Mouse (Mus musculus) MEL (cell line): ENCODE data around the gene Limch1. TPM values are rescaled to one million over a fixed set of nuclear protein-coding genes. Genes with fewer than 3 reads are reported as not detected.

Experiments
- DNase-seq: peaks from one replicate; pipeline ENCODE4 v3.0.0; 2011; ENCODE audit warnings: low read depth, low spot score
- H3K27ac ChIP-seq: 2 replicates; pipeline ENCODE4 v1.5.1; 2012; ENCODE audit warnings: low read depth, mild to moderate bottlenecking, control low read depth, low read length, moderate library complexity; ENCODE audit not compliant: control insufficient read depth
- H3K27me3 ChIP-seq, 2 experiments: fragments of 150-350 bp in 1 of 2; sonication (generic) in 1 of 2; 2 replicates each; pipeline ENCODE4 v1.6.1; 2012; ENCODE audit warnings: low read length in 2 of 2, mild to moderate bottlenecking in 2 of 2, improper control_type of control experiment in 1 of 2, moderate library complexity in 1 of 2; ENCODE audit not compliant: insufficient read depth in 2 of 2, control insufficient read depth in 1 of 2
- H3K36me3 ChIP-seq, 2 experiments: 2 replicates each; pipeline ENCODE4 v1.6.1; 2012 to 2014; ENCODE audit warnings: low read length in 2 of 2, improper control_type of control experiment in 1 of 2, inconsistent platforms in 1 of 2, mild to moderate bottlenecking in 1 of 2; ENCODE audit not compliant: insufficient read depth in 2 of 2, control insufficient read depth in 1 of 2
- H3K4me1 ChIP-seq, 2 experiments: fragments of 150-350 bp in 1 of 2; sonication (generic) in 1 of 2; 2 replicates each; pipeline ENCODE4 v1.6.1; 2012; ENCODE audit warnings: low read length in 2 of 2, improper control_type of control experiment in 1 of 2, mild to moderate bottlenecking in 1 of 2; ENCODE audit not compliant: insufficient read depth in 2 of 2, control insufficient read depth in 1 of 2
- H3K4me3 ChIP-seq, 2 experiments: fragments of 150-350 bp in 1 of 2; sonication (generic) in 1 of 2; 2 replicates each; pipeline ENCODE4 v1.5.1; 2012; ENCODE audit warnings: low read depth in 2 of 2, low read length in 2 of 2, mild to moderate bottlenecking in 2 of 2, moderate library complexity in 2 of 2, control low read depth in 1 of 2, improper control_type of control experiment in 1 of 2; ENCODE audit not compliant: control insufficient read depth in 1 of 2, insufficient read depth in 1 of 2
- H3K79me2 ChIP-seq: 2 replicates; pipeline ENCODE4 v1.6.1; 2012; ENCODE audit warnings: mild to moderate bottlenecking, low read length, moderate library complexity; ENCODE audit not compliant: control insufficient read depth, poor library complexity, insufficient read depth
- H3K9ac ChIP-seq: 2 replicates; pipeline ENCODE4 v1.6.1; 2012; ENCODE audit warnings: low read depth, mild to moderate bottlenecking, control low read depth, low read length, moderate library complexity; ENCODE audit not compliant: control insufficient read depth, poor library complexity, severe bottlenecking
- H3K9me3 ChIP-seq: fragments of 150-350 bp; sonication (generic); replicated peaks from 2 replicates; pipeline ENCODE4 v1.6.1; 2012; ENCODE audit warnings: mild to moderate bottlenecking, low read length, improper control_type of control experiment, moderate library complexity; ENCODE audit not compliant: insufficient read depth
- CTCF ChIP-seq, 3 experiments: IDR thresholded peaks in 2 of 3; conservative IDR thresholded peaks in 1 of 3; 2 replicates each; pipeline ENCODE4 v1.5.1; 2011 to 2012; ENCODE audit warnings: low read length in 3 of 3, low read depth in 2 of 3, mild to moderate bottlenecking in 2 of 3, improper control_type of control experiment in 1 of 3, inconsistent platforms in 1 of 3, mixed read lengths in 1 of 3, moderate library complexity in 1 of 3; ENCODE audit not compliant: control insufficient read depth in 1 of 3, insufficient read depth in 1 of 3, poor library complexity in 1 of 3, severe bottlenecking in 1 of 3
- EP300 ChIP-seq, 2 experiments: IDR thresholded peaks; 2 replicates each; pipeline ENCODE4 v1.6.1; 2011; ENCODE audit warnings: improper control_type of control experiment in 2 of 2, low read length in 2 of 2, low read depth in 1 of 2, mild to moderate bottlenecking in 1 of 2
- ETS1 ChIP-seq: IDR thresholded peaks from 2 replicates; pipeline ENCODE4 v1.6.1; 2012; ENCODE audit warnings: low read depth, mild to moderate bottlenecking, inconsistent platforms, low read length, improper control_type of control experiment, moderate library complexity
- GABPA ChIP-seq: IDR thresholded peaks from 2 replicates; pipeline ENCODE4 v1.6.1; 2012; ENCODE audit warnings: low read depth, mild to moderate bottlenecking, inconsistent platforms, low read length, improper control_type of control experiment, moderate library complexity
- JUND ChIP-seq: IDR thresholded peaks from 2 replicates; pipeline ENCODE4 v1.6.1; 2011; ENCODE audit warnings: low read depth, mild to moderate bottlenecking, improper control_type of control experiment, low read length
- MEF2A ChIP-seq: IDR thresholded peaks from 2 replicates; pipeline ENCODE4 v1.6.1; 2014; ENCODE audit warnings: low read depth, mild to moderate bottlenecking, inconsistent platforms, low read length, improper control_type of control experiment; ENCODE audit not compliant: poor library complexity, insufficient replicate concordance, severe bottlenecking; ENCODE audit errors: extremely low read depth
- MXI1 ChIP-seq: IDR thresholded peaks from 2 replicates; pipeline ENCODE4 v1.6.1; 2011; ENCODE audit warnings: mild to moderate bottlenecking, low read depth, low read length, improper control_type of control experiment
- MYB ChIP-seq: IDR thresholded peaks from 2 replicates; pipeline ENCODE4 v1.6.1; 2011; ENCODE audit warnings: mild to moderate bottlenecking, low read depth, low read length, improper control_type of control experiment
- NELFE ChIP-seq: IDR thresholded peaks from 2 replicates; pipeline ENCODE4 v1.6.1; 2011; ENCODE audit warnings: low read depth, low read length, improper control_type of control experiment
- POLR2AphosphoS2 ChIP-seq: IDR thresholded peaks from 2 replicates; pipeline ENCODE4 v1.6.1; 2011; ENCODE audit warnings: low read length, improper control_type of control experiment
- RCOR1 ChIP-seq: IDR thresholded peaks from 2 replicates; pipeline ENCODE4 v1.6.1; 2012; ENCODE audit warnings: low read depth, mild to moderate bottlenecking, inconsistent platforms, low read length, improper control_type of control experiment
- SIN3A ChIP-seq: IDR thresholded peaks from 2 replicates; pipeline ENCODE4 v1.6.1; 2012; ENCODE audit warnings: low read length, improper control_type of control experiment, inconsistent platforms
- TBP ChIP-seq: IDR thresholded peaks from 2 replicates; pipeline ENCODE4 v1.8.0; 2011; ENCODE audit warnings: low read depth, low read length, improper control_type of control experiment
- ZKSCAN1 ChIP-seq: IDR thresholded peaks from 2 replicates; pipeline ENCODE4 v1.6.1; 2012; ENCODE audit warnings: low read depth, mild to moderate bottlenecking, inconsistent platforms, low read length, improper control_type of control experiment, moderate library complexity
- polyA plus RNA-seq, 2 experiments: library from polyadenylated mRNA; stranded (reverse) in 1 of 2; unstranded in 1 of 2; fragments of >175 nt in 1 of 2; fragments of >200 nt in 1 of 2; gene quantifications; 2 replicates each; pipeline versions ENCODE4 v1.2.1 to v1.2.4; 2012; ENCODE audit warnings: low replicate concordance in 2 of 2, low read depth in 1 of 2; ENCODE audit not compliant: insufficient read length in 2 of 2, insufficient read depth in 1 of 2, missing spikeins in 1 of 2
- total RNA-seq: library from RNA; depleted of rRNA; stranded (reverse); fragments of 300-350 nt; gene quantifications from 2 replicates; pipeline ENCODE4 v1.2.3, GENCODE M21; 2012

Limch1 gene
- total and polyA plus RNA-seq, 3 experiments, result not detected

GRCm38 (mm10) chr5:66826844-66827243, 81.2 kb downstream of the Limch1 start:
- no peaks in the 10 kb centered on the region for H3K9me3 ChIP-seq
- H3K36me3 ChIP-seq, result no peaks in the 10 kb centered on the region
- no peaks in the 10 kb centered on the region for H3K27me3 ChIP-seq
- no peak overlapping the region for H3K4me3 ChIP-seq
- no peak for DNase-seq
- no peaks in the 10 kb centered on the region for H3K79me2 ChIP-seq
- no peak for TF ChIP-seq MEF2A
- TF ChIP-seq MYB, result no peak
- TF ChIP-seq CTCF (IDR thresholded peaks at IDR 0.05 in 2 of 3, conservative IDR thresholded peaks at IDR 0.05 in 1 of 3; ENCODE audit: control insufficient read depth in 1 of 3, insufficient read depth in 1 of 3, low read depth in 2 of 3, low read length in 3 of 3, poor library complexity in 1 of 3, severe bottlenecking in 1 of 3), result no peak
- TF ChIP-seq SIN3A, result no peak
- no peak for TF ChIP-seq GABPA
- TF ChIP-seq RCOR1, result no peak
- TF ChIP-seq ETS1, result no peak
- no peak for TF ChIP-seq ZKSCAN1
- no peak for TF ChIP-seq NELFE
- TF ChIP-seq MXI1, result no peak
- no peaks in the 10 kb centered on the region for H3K4me1 ChIP-seq
- no peak overlapping the region for H3K9ac ChIP-seq
- no peak overlapping the region for H3K27ac ChIP-seq

DNA sequence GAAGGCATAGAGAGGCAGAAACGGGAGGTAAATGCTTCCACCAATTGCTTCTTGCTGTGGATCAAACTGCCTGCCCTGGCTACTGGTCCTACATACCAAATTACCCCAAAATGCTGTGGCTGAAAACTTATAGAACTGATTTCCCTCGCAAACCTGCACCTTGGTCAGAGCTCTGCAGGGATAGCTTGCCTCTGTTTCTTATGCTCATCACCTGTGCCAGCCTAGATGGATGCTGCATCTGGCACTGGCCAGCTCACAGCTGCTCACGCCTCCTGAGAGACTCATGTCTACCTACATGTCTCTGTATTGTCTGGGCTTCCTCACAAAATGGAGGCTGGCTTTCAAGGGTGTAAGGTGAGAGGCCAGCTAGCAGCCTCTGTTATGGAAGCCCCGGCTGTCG, 83.9 kb downstream of the Limch1 start:
- Histone ChIP-seq H3K4me3 (no peak overlapping the region), H3K79me2 (no peaks in the 10 kb centered on the region), H3K9ac (no peak overlapping the region), H3K4me1 (no peaks in the 10 kb centered on the region), H3K36me3 (no peaks in the 10 kb centered on the region), H3K27me3 (no peaks in the 10 kb centered on the region), H3K9me3 (no peaks in the 10 kb centered on the region), H3K27ac (no peak overlapping the region)
- no peak for DNase-seq
- TF ChIP-seq MYB, result no peak
- no peak for TF ChIP-seq JUND
- no peak for TF ChIP-seq TBP
- TF ChIP-seq EP300 (IDR thresholded peaks at IDR 0.05; ENCODE audit: low read depth in 1 of 2, low read length in 2 of 2), result no peak
- no peak for TF ChIP-seq CTCF (IDR thresholded peaks at IDR 0.05 in 2 of 3, conservative IDR thresholded peaks at IDR 0.05 in 1 of 3; ENCODE audit: control insufficient read depth in 1 of 3, insufficient read depth in 1 of 3, low read depth in 2 of 3, low read length in 3 of 3, poor library complexity in 1 of 3, severe bottlenecking in 1 of 3)
- no peak for TF ChIP-seq MXI1
- TF ChIP-seq POLR2AphosphoS2, result no peak

- TF ChIP-seq CTCF (IDR thresholded peaks at IDR 0.05 in 2 of 3, conservative IDR thresholded peaks at IDR 0.05 in 1 of 3; ENCODE audit: control insufficient read depth in 1 of 3, insufficient read depth in 1 of 3, low read depth in 2 of 3, low read length in 3 of 3, poor library complexity in 1 of 3, severe bottlenecking in 1 of 3), result no peak
- no peak for TF ChIP-seq NELFE
- TF ChIP-seq EP300 (IDR thresholded peaks at IDR 0.05; ENCODE audit: low read depth in 1 of 2, low read length in 2 of 2), result no peak
- Histone ChIP-seq H3K9me3 (no peaks in the 10 kb centered on the region), H3K27me3 (no peaks in the 10 kb centered on the region), H3K4me1 (no peaks in the 10 kb centered on the region), H3K36me3 (no peaks in the 10 kb centered on the region), H3K4me3 (no peak overlapping the region), H3K79me2 (no peaks in the 10 kb centered on the region), H3K9ac (no peak overlapping the region), H3K27ac (no peak overlapping the region)
- DNase-seq, result no peak
These were observed 84.6 kb downstream of the Limch1 start for GRCm38 (mm10) chr5:66830206-66830605.
